Mouse (Mus musculus) midbrain, embryonic 13.5 days (tissue): ENCODE measurements at regions not wholly inside any gene's neighbourhood (a gene's known extent, or its start where the extent isn't known, plus 50 kb on each side); places are given as distances from the start of the nearest gene placed in this dataset.
A peak's percentile ranks its signal among the peaks of the same experiment; 100 is the strongest.

Experiments
- ATAC-seq: fragments of 200-750 bp; cut with Nextera tagmentation; 2 replicates; pipeline ENCODE4 v1.8.0; 2017; ENCODE audit warnings: mild to moderate bottlenecking, moderate TSS enrichment, moderate library complexity
- H3K27ac ChIP-seq: fragments of 300-500 bp; sonication (generic); 2 replicates; pipeline ENCODE4 v1.5.1; 2015; ENCODE audit warnings: inconsistent platforms, mild to moderate bottlenecking, moderate library complexity
- H3K27me3 ChIP-seq: fragments of 300-500 bp; sonication (generic); 2 replicates; pipeline ENCODE4 v1.6.1; 2015; ENCODE audit warnings: mild to moderate bottlenecking, inconsistent platforms
- H3K36me3 ChIP-seq: fragments of 300-500 bp; sonication (generic); 2 replicates; pipeline ENCODE4 v1.6.1; 2015; ENCODE audit warnings: mild to moderate bottlenecking, inconsistent platforms
- H3K4me1 ChIP-seq: fragments of 300-500 bp; sonication (generic); replicated peaks from 2 replicates; pipeline ENCODE4 v1.6.1; 2015; ENCODE audit warnings: inconsistent platforms
- H3K4me2 ChIP-seq: fragments of 300-500 bp; sonication (generic); replicated peaks from 2 replicates; pipeline ENCODE4 v1.6.1; 2015; ENCODE audit warnings: moderate library complexity, mild to moderate bottlenecking, inconsistent platforms
- H3K4me3 ChIP-seq: fragments of 300-500 bp; sonication (generic); replicated peaks from 2 replicates; pipeline ENCODE4 v1.5.1; 2015; ENCODE audit warnings: mild to moderate bottlenecking, inconsistent platforms
- H3K9ac ChIP-seq: fragments of 300-500 bp; sonication (generic); replicated peaks from 2 replicates; pipeline ENCODE4 v1.6.1; 2015; ENCODE audit warnings: mild to moderate bottlenecking, inconsistent platforms
- H3K9me3 ChIP-seq: fragments of 300-500 bp; sonication (generic); 2 replicates; pipeline ENCODE4 v1.6.1; 2016; ENCODE audit warnings: mild to moderate bottlenecking, inconsistent platforms
- WGBS: fragments of 180-500 bp; shearing (Covaris S2); methylation state at CpG from one replicate; pipeline ENCODE4 v1.1.7; 2015; 5-methylcytosine and 5-hydroxymethylcytosine counted together

GRCm38 (mm10) chr13:60054081-60054480, 123.1 kb downstream of the Gas1 start:
- Histone ChIP-seq H3K9me3 (no peaks in the 10 kb centered on the region), H3K4me3 (no peak overlapping the region), H3K4me1 (peaks cover 17% of the 10 kb centered on the region), H3K4me2 (no peak overlapping the region), H3K9ac (no peak overlapping the region), H3K36me3 (no peaks in the 10 kb centered on the region), H3K27ac (no peak overlapping the region), H3K27me3 (no peaks in the 10 kb centered on the region; the same call in 1 of the 2 replicates)
- no peak for ATAC-seq
- WGBS, result 81% methylated on average over 9 of the region's 9 CpGs

- H3K4me1 ChIP-seq, result peaks cover 16% of the 10 kb centered on the region
- WGBS, result 93% methylated on average over 1 of the region's 1 CpGs
- H3K27me3 ChIP-seq, result no peaks in the 10 kb centered on the region; the same call in 1 of the 2 replicates
- H3K4me2 ChIP-seq, result no peak overlapping the region
- no peak overlapping the region for H3K9ac ChIP-seq
- no peak overlapping the region for H3K27ac ChIP-seq
- H3K9me3 ChIP-seq, result no peaks in the 10 kb centered on the region
- H3K36me3 ChIP-seq, result no peaks in the 10 kb centered on the region
- H3K4me3 ChIP-seq, result no peak overlapping the region
- no peak for ATAC-seq
Observed at GRCm38 (mm10) chr13:60051866-60052265, 125.3 kb downstream of the Gas1 start.

GRCm38 (mm10) chr13:60050799-60051580, 126.2 kb downstream of the Gas1 start:
- ATAC-seq, result peak; percentile 86
- Histone ChIP-seq H3K9me3 (no peaks in the 10 kb centered on the region), H3K36me3 (no peaks in the 10 kb centered on the region), H3K4me1 (peaks cover 18% of the 10 kb centered on the region), H3K9ac (no peak overlapping the region), H3K27ac (no peak overlapping the region), H3K4me2 (no peak overlapping the region), H3K4me3 (no peak overlapping the region), H3K27me3 (no peaks in the 10 kb centered on the region; the same call in 1 of the 2 replicates)
- WGBS, result 43% methylated on average over 9 of the region's 9 CpGs

GRCm38 (mm10) chr13:60049703-60050102, 127.5 kb downstream of the Gas1 start:
- no peaks in the 10 kb centered on the region; the same call in 1 of the 2 replicates for H3K27me3 ChIP-seq
- ATAC-seq, result no peak
- no peak overlapping the region for H3K4me3 ChIP-seq
- no peak overlapping the region for H3K4me2 ChIP-seq
- H3K9ac ChIP-seq, result no peak overlapping the region
- no peak overlapping the region for H3K27ac ChIP-seq
- H3K4me1 ChIP-seq, result peaks cover 31% of the 10 kb centered on the region
- WGBS, result 63% methylated on average over 3 of the region's 3 CpGs
- no peaks in the 10 kb centered on the region for H3K36me3 ChIP-seq
- H3K9me3 ChIP-seq, result no peaks in the 10 kb centered on the region

- 70% methylated on average over 9 of the region's 9 CpGs for WGBS
- no peaks in the 10 kb centered on the region; the same call in 1 of the 2 replicates for H3K27me3 ChIP-seq
- H3K9ac ChIP-seq, result no peak overlapping the region
- no peak overlapping the region for H3K4me2 ChIP-seq
- H3K9me3 ChIP-seq, result no peaks in the 10 kb centered on the region
- H3K4me3 ChIP-seq, result no peak overlapping the region
- H3K27ac ChIP-seq, result no peak overlapping the region
- ATAC-seq, result no peak
- H3K36me3 ChIP-seq, result no peaks in the 10 kb centered on the region
- H3K4me1 ChIP-seq, result peaks cover 35% of the 10 kb centered on the region
Observed at GRCm38 (mm10) chr13:60047791-60048730, 129.1 kb downstream of the Gas1 start.

- Histone ChIP-seq H3K9me3 (no peaks in the 10 kb centered on the region), H3K4me1 (peaks cover 30% of the 10 kb centered on the region), H3K9ac (no peak overlapping the region), H3K27me3 (no peaks in the 10 kb centered on the region; the same call in 1 of the 2 replicates), H3K4me3 (no peak overlapping the region), H3K4me2 (no peak overlapping the region), H3K27ac (no peak overlapping the region), H3K36me3 (no peaks in the 10 kb centered on the region)
- 27% methylated on average over 4 of the region's 4 CpGs for WGBS
- ATAC-seq, result no peak
Observed at GRCm38 (mm10) chr13:60045752-60046151, 131.4 kb downstream of the Gas1 start.

- H3K9me3 ChIP-seq, result no peaks in the 10 kb centered on the region
- H3K4me3 ChIP-seq, result no peak overlapping the region
- ATAC-seq, result no peak
- 36% methylated on average over 6 of the region's 6 CpGs for WGBS
- no peaks in the 10 kb centered on the region for H3K36me3 ChIP-seq
- H3K27me3 ChIP-seq, result no peaks in the 10 kb centered on the region; the same call in 1 of the 2 replicates
- H3K4me1 ChIP-seq, result peaks cover 26% of the 10 kb centered on the region
- H3K27ac ChIP-seq, result no peak overlapping the region
- no peak overlapping the region for H3K9ac ChIP-seq
- H3K4me2 ChIP-seq, result no peak overlapping the region
Observed at GRCm38 (mm10) chr13:60044876-60045275, 132.3 kb downstream of the Gas1 start.

- no peak overlapping the region for H3K27ac ChIP-seq
- no peak overlapping the region for H3K4me3 ChIP-seq
- H3K36me3 ChIP-seq, result no peaks in the 10 kb centered on the region
- peaks cover 19% of the 10 kb centered on the region for H3K4me1 ChIP-seq
- no peaks in the 10 kb centered on the region for H3K9me3 ChIP-seq
- no peak overlapping the region for H3K9ac ChIP-seq
- WGBS, result 90% methylated on average over 2 of the region's 2 CpGs
- ATAC-seq, result no peak
- no peak overlapping the region for H3K4me2 ChIP-seq
- H3K27me3 ChIP-seq, result no peaks in the 10 kb centered on the region
Observed at GRCm38 (mm10) chr13:60042443-60042842, 134.7 kb downstream of the Gas1 start.

- Histone ChIP-seq H3K36me3 (no peaks in the 10 kb centered on the region), H3K27me3 (no peaks in the 10 kb centered on the region), H3K4me2 (no peak overlapping the region), H3K4me1 (no peaks in the 10 kb centered on the region), H3K27ac (no peak overlapping the region), H3K4me3 (no peak overlapping the region), H3K9me3 (no peaks in the 10 kb centered on the region), H3K9ac (no peak overlapping the region)
- WGBS, result 91% methylated on average over 7 of the region's 7 CpGs
- ATAC-seq, result no peak
Observed at GRCm38 (mm10) chr13:60035536-60036130, 141.5 kb downstream of the Gas1 start.

GRCm38 (mm10) chr13:60033116-60033515, 144.0 kb downstream of the Gas1 start:
- ATAC-seq, result no peak
- Histone ChIP-seq H3K36me3 (no peaks in the 10 kb centered on the region), H3K27me3 (no peaks in the 10 kb centered on the region), H3K4me3 (no peak overlapping the region), H3K27ac (no peak overlapping the region), H3K4me2 (no peak overlapping the region), H3K9me3 (no peaks in the 10 kb centered on the region), H3K9ac (no peak overlapping the region), H3K4me1 (no peaks in the 10 kb centered on the region)
- 86% methylated on average over 2 of the region's 2 CpGs for WGBS

GRCm38 (mm10) chr13:60032586-60032985, 144.6 kb downstream of the Gas1 start:
- no peaks in the 10 kb centered on the region for H3K36me3 ChIP-seq
- no peak for ATAC-seq
- no peaks in the 10 kb centered on the region for H3K9me3 ChIP-seq
- no peaks in the 10 kb centered on the region for H3K4me1 ChIP-seq
- no peak overlapping the region for H3K4me2 ChIP-seq
- H3K4me3 ChIP-seq, result no peak overlapping the region
- WGBS, result 95% methylated on average over 5 of the region's 5 CpGs
- no peak overlapping the region for H3K27ac ChIP-seq
- no peak overlapping the region for H3K9ac ChIP-seq
- no peaks in the 10 kb centered on the region for H3K27me3 ChIP-seq

- no peak for ATAC-seq
Observed at GRCm38 (mm10) chr13:60029591-60029990, 147.6 kb downstream of the Gas1 start.

More at GRCm38 (mm10) chr13:60029591-60029990, 147.6 kb downstream of the Gas1 start:
- 79% methylated on average over 9 of the region's 9 CpGs for WGBS
- H3K36me3 ChIP-seq, result no peaks in the 10 kb centered on the region
- H3K4me1 ChIP-seq, result no peaks in the 10 kb centered on the region
- no peak overlapping the region for H3K27ac ChIP-seq
- no peak overlapping the region for H3K9ac ChIP-seq
- no peaks in the 10 kb centered on the region for H3K27me3 ChIP-seq
- no peaks in the 10 kb centered on the region for H3K9me3 ChIP-seq
- no peak overlapping the region for H3K4me2 ChIP-seq
- no peak overlapping the region for H3K4me3 ChIP-seq
